Mouse (Mus musculus) stomach, postnatal 0 days (tissue): ENCODE results near the gene 4930470P17Rik.

Experiments used
- CTCF ChIP-seq: IDR thresholded peaks from 2 replicates; pipeline ENCODE4 v1.5.1; 2016; ENCODE audit warnings: antibody characterized with exemption, low read depth, mild to moderate bottlenecking, moderate library complexity
- EP300 ChIP-seq: optimal IDR thresholded peaks from 2 replicates; pipeline ENCODE3; 2016; ENCODE audit warnings: antibody characterized with exemption

- TF ChIP-seq CTCF = no peak
- TF ChIP-seq EP300 = no peak
Measured at GRCm38 (mm10) chr2:170632998-170633622, 31.3 kb upstream of the 4930470P17Rik start.
